Mouse (Mus musculus): Measurements from ENCODE around the gene Agk.

Agk gene

GRCm38 (mm10) chr6:40346959-40347771 lies 22.2 kb downstream of the Agk start:
- H3K9me3 ChIP-seq (ENCODE audit: low read length) = peaks cover 6% of the 10 kb centered on the region; the same call in 1 of the 2 replicates
- no peak overlapping the region for H3K4me3 ChIP-seq (replicated peaks; ENCODE audit: low read length)
- H3K27me3 ChIP-seq (ENCODE audit: insufficient read depth, low read length) = no peaks in the 10 kb centered on the region
- TF ChIP-seq POU5F1 (IDR thresholded peaks at IDR 0.05; ENCODE audit: borderline replicate concordance, low read length) (no peak), CTCF (conservative IDR thresholded peaks at IDR 0.05; ENCODE audit: low read length) (no peak), NANOG (IDR thresholded peaks at IDR 0.05; ENCODE audit: borderline replicate concordance, low read length) (no peak)
- H3K36me3 ChIP-seq (ENCODE audit: insufficient read depth, low read length) = peaks cover 38% of the 10 kb centered on the region
- peaks cover 72% of the 10 kb centered on the region for H3K4me1 ChIP-seq (replicated peaks; ENCODE audit: low read depth, low read length)

GRCm38 (mm10) chr6:40347772-40348111 lies 22.8 kb downstream of the Agk start:
- no peaks in the 10 kb centered on the region for H3K27me3 ChIP-seq (ENCODE audit: insufficient read depth, low read length)
- peaks cover 78% of the 10 kb centered on the region for H3K4me1 ChIP-seq (replicated peaks; ENCODE audit: low read depth, low read length)
- peaks cover 6% of the 10 kb centered on the region; the same call in 1 of the 2 replicates for H3K9me3 ChIP-seq (ENCODE audit: low read length)
- no peak overlapping the region for H3K4me3 ChIP-seq (replicated peaks; ENCODE audit: low read length)
- peaks cover 40% of the 10 kb centered on the region for H3K36me3 ChIP-seq (ENCODE audit: insufficient read depth, low read length)
- TF ChIP-seq NANOG (IDR thresholded peaks at IDR 0.05; ENCODE audit: borderline replicate concordance, low read length) (no peak), CTCF (conservative IDR thresholded peaks at IDR 0.05; ENCODE audit: low read length) (no peak), POU5F1 (IDR thresholded peaks at IDR 0.05; ENCODE audit: borderline replicate concordance, low read length) (no peak)

- peaks cover 76% of the 10 kb centered on the region for H3K4me1 ChIP-seq (replicated peaks; ENCODE audit: low read depth, low read length)
- H3K27me3 ChIP-seq (ENCODE audit: insufficient read depth, low read length) = no peaks in the 10 kb centered on the region
- peaks cover 48% of the 10 kb centered on the region for H3K36me3 ChIP-seq (ENCODE audit: insufficient read depth, low read length)
- peaks cover 6% of the 10 kb centered on the region; the same call in 1 of the 2 replicates for H3K9me3 ChIP-seq (ENCODE audit: low read length)
- TF ChIP-seq NANOG (IDR thresholded peaks at IDR 0.05; ENCODE audit: borderline replicate concordance, low read length) = no peak
- no peak for TF ChIP-seq CTCF (conservative IDR thresholded peaks at IDR 0.05; ENCODE audit: low read length)
- no peak for TF ChIP-seq POU5F1 (IDR thresholded peaks at IDR 0.05; ENCODE audit: borderline replicate concordance, low read length)
- H3K4me3 ChIP-seq (replicated peaks; ENCODE audit: low read length) = no peak overlapping the region
Observed at GRCm38 (mm10) chr6:40350041-40350440, 25.1 kb downstream of the Agk start.

GRCm38 (mm10) chr6:40350856-40351255 lies 25.9 kb downstream of the Agk start:
- no peak overlapping the region for H3K4me3 ChIP-seq (replicated peaks; ENCODE audit: low read length)
- TF ChIP-seq CTCF (conservative IDR thresholded peaks at IDR 0.05; ENCODE audit: low read length) = no peak
- peaks cover 6% of the 10 kb centered on the region; the same call in 1 of the 2 replicates for H3K9me3 ChIP-seq (ENCODE audit: low read length)
- peaks cover 52% of the 10 kb centered on the region for H3K36me3 ChIP-seq (ENCODE audit: insufficient read depth, low read length)
- H3K27me3 ChIP-seq (ENCODE audit: insufficient read depth, low read length) = no peaks in the 10 kb centered on the region
- H3K4me1 ChIP-seq (replicated peaks; ENCODE audit: low read depth, low read length) = peaks cover 70% of the 10 kb centered on the region

GRCm38 (mm10) chr6:40353360-40353759 lies 28.4 kb downstream of the Agk start:
- TF ChIP-seq CTCF (conservative IDR thresholded peaks at IDR 0.05; ENCODE audit: low read length) = peak; percentile 30
- no peak for TF ChIP-seq NANOG (IDR thresholded peaks at IDR 0.05; ENCODE audit: borderline replicate concordance, low read length)

GRCm38 (mm10) chr6:40371031-40371430 lies 46.1 kb downstream of the Agk start:
- H3K4me3 ChIP-seq (replicated peaks; ENCODE audit: low read length) = no peak overlapping the region
- H3K9me3 ChIP-seq (ENCODE audit: low read length) = no peaks in the 10 kb centered on the region
- H3K36me3 ChIP-seq (ENCODE audit: insufficient read depth, low read length) = peaks cover 54% of the 10 kb centered on the region
- TF ChIP-seq NANOG (IDR thresholded peaks at IDR 0.05; ENCODE audit: borderline replicate concordance, low read length) (no peak), POU5F1 (IDR thresholded peaks at IDR 0.05; ENCODE audit: borderline replicate concordance, low read length) (no peak), CTCF (conservative IDR thresholded peaks at IDR 0.05; ENCODE audit: low read length) (no peak)
- no peaks in the 10 kb centered on the region; the same call in 1 of the 2 replicates for H3K4me1 ChIP-seq (replicated peaks; ENCODE audit: low read depth, low read length)
- H3K27me3 ChIP-seq (ENCODE audit: insufficient read depth, low read length) = no peaks in the 10 kb centered on the region

More at GRCm38 (mm10) chr6:40353360-40353759, 28.4 kb downstream of the Agk start:
- Histone ChIP-seq H3K4me3 (replicated peaks; ENCODE audit: low read length) (no peak overlapping the region), H3K36me3 (ENCODE audit: insufficient read depth, low read length) (peaks cover 65% of the 10 kb centered on the region), H3K4me1 (replicated peaks; ENCODE audit: low read depth, low read length) (peaks cover 45% of the 10 kb centered on the region), H3K27me3 (ENCODE audit: insufficient read depth, low read length) (no peaks in the 10 kb centered on the region), H3K9me3 (ENCODE audit: low read length) (peaks cover 6% of the 10 kb centered on the region; the same call in 1 of the 2 replicates)

GRCm38 (mm10) chr6:40380181-40380580 lies 55.2 kb downstream of the Agk start:
- Histone ChIP-seq H3K27me3 (ENCODE audit: insufficient read depth, low read length) (no peaks in the 10 kb centered on the region), H3K4me3 (replicated peaks; ENCODE audit: low read length) (no peak overlapping the region), H3K36me3 (ENCODE audit: insufficient read depth, low read length) (peaks cover 69% of the 10 kb centered on the region), H3K9me3 (ENCODE audit: low read length) (no peaks in the 10 kb centered on the region), H3K4me1 (replicated peaks; ENCODE audit: low read depth, low read length) (no peaks in the 10 kb centered on the region)
- TF ChIP-seq POU5F1 (IDR thresholded peaks at IDR 0.05; ENCODE audit: borderline replicate concordance, low read length) = no peak
- no peak for TF ChIP-seq CTCF (conservative IDR thresholded peaks at IDR 0.05; ENCODE audit: low read length)
- no peak for TF ChIP-seq NANOG (IDR thresholded peaks at IDR 0.05; ENCODE audit: borderline replicate concordance, low read length)

GRCm38 (mm10) chr6:40381908-40382307 lies 56.9 kb downstream of the Agk start:
- Histone ChIP-seq H3K4me3 (replicated peaks; ENCODE audit: low read length) (no peak overlapping the region), H3K9me3 (ENCODE audit: low read length) (no peaks in the 10 kb centered on the region), H3K36me3 (ENCODE audit: insufficient read depth, low read length) (peaks cover 68% of the 10 kb centered on the region), H3K4me1 (replicated peaks; ENCODE audit: low read depth, low read length) (no peaks in the 10 kb centered on the region), H3K27me3 (ENCODE audit: insufficient read depth, low read length) (no peaks in the 10 kb centered on the region)
- TF ChIP-seq POU5F1 (IDR thresholded peaks at IDR 0.05; ENCODE audit: borderline replicate concordance, low read length) (no peak), NANOG (IDR thresholded peaks at IDR 0.05; ENCODE audit: borderline replicate concordance, low read length) (no peak), CTCF (conservative IDR thresholded peaks at IDR 0.05; ENCODE audit: low read length) (no peak)

GRCm38 (mm10) chr6:40385682-40386081 lies 60.7 kb downstream of the Agk start:
- TF ChIP-seq CTCF (conservative IDR thresholded peaks at IDR 0.05; ENCODE audit: low read length) (no peak), POU5F1 (IDR thresholded peaks at IDR 0.05; ENCODE audit: borderline replicate concordance, low read length) (no peak)
- Histone ChIP-seq H3K27me3 (ENCODE audit: insufficient read depth, low read length) (no peaks in the 10 kb centered on the region), H3K9me3 (ENCODE audit: low read length) (peaks cover 8% of the 10 kb centered on the region), H3K4me3 (replicated peaks; ENCODE audit: low read length) (no peak overlapping the region), H3K4me1 (replicated peaks; ENCODE audit: low read depth, low read length) (no peaks in the 10 kb centered on the region), H3K36me3 (ENCODE audit: insufficient read depth, low read length) (peaks cover 77% of the 10 kb centered on the region)
